Mouse (Mus musculus) frontal cortex, postnatal 36 days (tissue): ENCODE measurements at regions not wholly inside any gene's neighbourhood (a gene's known extent, or its start where the extent isn't known, plus 50 kb on each side); places are given as distances from the start of the nearest gene placed in this dataset.
A peak's percentile ranks its signal among the peaks of the same experiment; 100 is the strongest.

Source experiments
- DNase-seq, 2 experiments: peaks; one replicate each; pipeline ENCODE4 v3.0.0; 2022; ENCODE audit warnings: low spot score in 2 of 2

GRCm38 (mm10) chr16:81138583-81138982 lies 61.9 kb upstream of the Ncam2 start:
- DNase-seq: no peak

- no peak for DNase-seq
Measured at GRCm38 (mm10) chr16:81146019-81146418, 54.5 kb upstream of the Ncam2 start.

- DNase-seq: peak; percentile 11 to 47
Measured at GRCm38 (mm10) chr16:81149491-81149890, 51.0 kb upstream of the Ncam2 start.
